Mouse (Mus musculus) kidney, postnatal 4 days (tissue): ENCODE results near the gene Skint2.

Source experiments
- DNase-seq, 2 experiments: peaks; one replicate each; pipeline ENCODE4 v3.0.0; 2021; ENCODE audit warnings: mixed read lengths in 2 of 2

Gene Skint2

DNA sequence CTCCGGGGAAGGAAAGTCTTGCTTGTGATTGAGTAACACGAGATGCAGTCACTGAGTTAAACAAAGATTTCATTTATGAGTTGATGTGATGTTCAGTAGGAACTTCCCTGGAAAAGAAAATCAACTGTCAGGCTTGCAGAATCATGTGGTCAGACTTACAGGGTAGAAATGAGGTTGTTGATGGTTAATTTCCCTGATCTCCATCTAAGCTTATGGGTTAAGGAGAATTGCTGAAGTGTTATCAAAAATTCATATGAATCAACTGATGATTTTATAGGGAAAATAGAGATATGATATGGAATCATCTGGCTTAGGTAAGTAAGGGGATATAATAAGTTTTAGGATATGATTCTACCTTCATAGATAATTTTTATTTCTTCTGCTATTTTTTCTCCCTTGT lies at the start of gene Skint2:
Skint2 (plus strand) TSS at position 301 of the 400 bp plus-strand sequence.
- no peak for DNase-seq
